Mouse (Mus musculus) liver, embryonic 12.5 days (tissue): Measurements from ENCODE around the gene Galnt12. TPM values are rescaled to one million over a fixed set of nuclear protein-coding genes. Genes with fewer than 3 reads are reported as not detected.

Experiments
- ATAC-seq: fragments of 200-750 bp; cut with Nextera tagmentation; 2 replicates; pipeline ENCODE4 v1.8.0; 2017; ENCODE audit warnings: moderate number of reproducible peaks, mild to moderate bottlenecking, moderate library complexity
- H3K27ac ChIP-seq: fragments of 300-500 bp; sonication (generic); 2 replicates; pipeline ENCODE4 v1.5.1; 2016; ENCODE audit warnings: mild to moderate bottlenecking
- H3K27me3 ChIP-seq: fragments of 300-500 bp; sonication (generic); replicated peaks from 2 replicates; pipeline ENCODE4 v1.6.1; 2016; ENCODE audit warnings: mild to moderate bottlenecking, moderate library complexity
- H3K36me3 ChIP-seq: fragments of 300-500 bp; sonication (generic); 2 replicates; pipeline ENCODE4 v1.6.1; 2016; ENCODE audit warnings: mild to moderate bottlenecking, moderate library complexity
- H3K4me1 ChIP-seq: fragments of 300-500 bp; sonication (generic); 2 replicates; pipeline ENCODE4 v1.6.1; 2016
- H3K4me2 ChIP-seq: fragments of 300-500 bp; sonication (generic); 2 replicates; pipeline ENCODE4 v1.6.1; 2016; ENCODE audit warnings: mild to moderate bottlenecking, moderate library complexity
- H3K4me3 ChIP-seq: fragments of 300-500 bp; sonication (generic); 2 replicates; pipeline ENCODE4 v1.5.1; 2016; ENCODE audit warnings: mild to moderate bottlenecking, moderate library complexity
- H3K9ac ChIP-seq: fragments of 300-500 bp; sonication (generic); 2 replicates; pipeline ENCODE4 v1.6.1; 2016; ENCODE audit warnings: mild to moderate bottlenecking, moderate library complexity
- H3K9me3 ChIP-seq: fragments of 300-500 bp; sonication (generic); replicated peaks from 2 replicates; pipeline ENCODE4 v1.6.1; 2016; ENCODE audit warnings: mild to moderate bottlenecking, moderate library complexity
- WGBS: fragments of 180-500 bp; shearing (Covaris S2); methylation state at CpG from one replicate; pipeline ENCODE4 v1.1.7; 2016; ENCODE audit not compliant: insufficient replicate concordance; 5-methylcytosine and 5-hydroxymethylcytosine counted together
- polyA plus RNA-seq: library from polyadenylated mRNA; unstranded; fragments of >200 nt; fragmentation: Nextera tagmentation; extraction: Ambion mirVana; gene quantifications from 2 replicates; pipeline ENCODE4 v1.2.1, GENCODE M21; 2016

The Galnt12 gene
- polyA plus RNA-seq, 1 experiment from 2014 or later: 0.68 TPM

DNA sequence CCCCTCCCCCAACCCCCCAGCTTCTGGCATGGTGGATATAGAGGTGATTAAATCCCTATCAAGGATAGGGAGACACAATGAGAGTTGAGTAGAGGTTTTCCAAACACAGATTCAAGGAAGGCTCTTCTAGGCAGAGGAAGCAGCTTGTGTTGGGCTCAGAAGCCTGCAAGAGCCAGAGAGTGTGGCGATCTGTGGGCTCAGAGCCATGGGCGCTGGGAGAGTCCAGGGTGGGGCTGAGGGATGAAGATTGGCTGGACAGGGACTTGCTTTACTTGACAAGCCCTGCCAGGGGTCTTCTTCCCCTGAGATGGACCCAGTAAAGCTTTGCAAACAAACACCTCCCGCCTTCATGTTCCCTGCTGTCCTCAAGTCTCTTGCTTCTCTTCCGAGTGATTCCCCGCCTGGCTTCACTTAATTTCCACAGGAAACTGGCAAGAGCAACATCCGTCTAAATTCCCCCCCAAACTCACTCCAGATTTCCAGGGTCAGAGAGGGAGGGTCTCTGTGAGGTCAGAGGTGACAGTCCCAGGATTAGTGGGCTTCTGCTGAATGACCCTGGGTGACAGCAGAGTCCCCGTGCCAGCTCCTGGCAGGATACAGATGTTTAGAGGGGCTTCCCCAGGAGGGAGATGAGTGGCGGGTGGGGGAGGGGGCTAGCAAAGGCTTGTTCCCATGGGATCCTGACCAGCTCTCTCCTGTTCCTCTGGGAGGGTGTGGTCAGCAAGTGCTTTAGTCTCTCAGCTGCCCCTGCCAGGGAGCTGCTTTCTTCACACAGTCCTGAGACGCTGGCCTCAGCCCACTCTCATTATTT, 47.5 kb downstream of the Galnt12 start:
- Histone ChIP-seq H3K27ac (no peak overlapping the region), H3K36me3 (no peaks in the 10 kb centered on the region), H3K27me3 (0 out of 2 replicates have a peak, but pooled peaks cover 8% of the 10 kb centered on the region), H3K4me1 (no peaks in the 10 kb centered on the region), H3K9me3 (no peaks in the 10 kb centered on the region), H3K4me2 (no peak overlapping the region), H3K4me3 (no peak overlapping the region), H3K9ac (no peak overlapping the region)
- no peak for ATAC-seq
- 31% methylated on average over 9 of the region's 9 CpGs for WGBS

GRCm38 (mm10) chr4:47140301-47140700, 48.6 kb downstream of the Galnt12 start:
- 56% methylated on average over 3 of the region's 3 CpGs for WGBS
- no peak for ATAC-seq

DNA sequence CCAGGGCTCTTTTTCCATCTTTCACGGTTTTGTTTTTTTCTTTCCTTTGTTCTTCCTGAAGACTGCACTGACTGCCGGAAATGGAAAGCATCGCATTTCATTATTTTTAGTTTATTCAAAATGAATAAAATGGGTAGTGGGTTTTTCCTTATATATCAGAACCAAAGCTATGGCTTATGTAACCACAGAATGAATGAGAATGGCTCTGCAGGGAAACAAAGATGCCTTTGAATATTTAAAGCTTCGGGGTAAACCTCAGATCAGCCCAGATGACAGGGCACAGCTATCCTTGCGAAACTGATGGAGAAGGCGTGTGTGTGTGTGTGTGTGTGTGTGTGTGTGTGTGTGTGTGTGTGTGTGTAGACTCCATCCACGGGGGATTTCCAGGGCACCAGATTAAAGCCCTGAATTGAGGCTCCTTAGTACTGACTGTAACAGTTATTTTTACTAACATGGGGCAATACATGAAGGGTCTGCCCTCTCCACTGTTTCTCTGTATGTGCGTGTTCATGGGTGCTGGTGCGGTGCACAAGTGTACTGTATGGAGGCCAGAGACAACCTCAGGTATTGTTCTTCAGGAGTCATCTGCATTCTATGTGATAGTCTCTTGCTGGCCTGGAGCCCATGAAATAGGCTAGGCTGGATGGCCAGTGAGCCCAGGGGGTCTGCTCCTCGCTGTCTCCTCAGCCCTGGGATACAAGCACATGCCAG, 49.9 kb downstream of the Galnt12 start:
- 65% methylated on average over 10 of the region's 10 CpGs for WGBS
- ATAC-seq: no peak
- H3K4me2 ChIP-seq: no peak overlapping the region
- H3K4me1 ChIP-seq: no peaks in the 10 kb centered on the region
- no peaks in the 10 kb centered on the region for H3K36me3 ChIP-seq
- H3K9ac ChIP-seq: no peak overlapping the region
- no peak overlapping the region for H3K27ac ChIP-seq
- 0 out of 2 replicates have a peak, but pooled peaks cover 8% of the 10 kb centered on the region for H3K27me3 ChIP-seq
- H3K4me3 ChIP-seq: no peak overlapping the region
- H3K9me3 ChIP-seq: no peaks in the 10 kb centered on the region

More at GRCm38 (mm10) chr4:47140301-47140700, 48.6 kb downstream of the Galnt12 start:
- Histone ChIP-seq H3K9me3 (no peaks in the 10 kb centered on the region), H3K36me3 (no peaks in the 10 kb centered on the region), H3K27me3 (0 out of 2 replicates have a peak, but pooled peaks cover 8% of the 10 kb centered on the region), H3K4me3 (no peak overlapping the region), H3K9ac (no peak overlapping the region), H3K27ac (no peak overlapping the region), H3K4me2 (no peak overlapping the region), H3K4me1 (no peaks in the 10 kb centered on the region)

DNA sequence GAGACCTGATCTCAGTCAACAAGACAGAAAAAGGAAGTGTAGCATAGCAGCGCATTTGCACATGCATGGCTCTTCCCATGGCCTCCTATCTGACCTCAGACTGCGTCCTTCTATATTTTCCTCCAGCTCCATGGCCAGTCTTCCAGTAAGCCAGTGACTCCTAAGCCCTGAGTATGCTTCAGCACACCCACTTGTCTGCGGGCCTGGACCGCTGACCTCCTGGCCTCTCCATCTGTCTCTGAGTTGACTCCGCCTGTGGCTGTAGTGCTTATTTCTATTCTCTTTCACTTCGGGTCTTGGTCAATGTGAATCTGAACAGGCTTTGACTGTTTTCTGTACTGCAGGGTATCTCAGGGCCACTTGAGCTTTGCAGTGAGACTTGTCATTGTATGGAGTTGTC, 52.1 kb downstream of the Galnt12 start:
- Histone ChIP-seq H3K4me1 (no peaks in the 10 kb centered on the region), H3K4me2 (no peak overlapping the region), H3K4me3 (no peak overlapping the region), H3K36me3 (no peaks in the 10 kb centered on the region), H3K9me3 (no peaks in the 10 kb centered on the region), H3K9ac (no peak overlapping the region), H3K27ac (no peak overlapping the region), H3K27me3 (0 out of 2 replicates have a peak, but pooled peaks cover 8% of the 10 kb centered on the region)
- ATAC-seq: no peak
- WGBS: 70% methylated on average over 6 of the region's 6 CpGs

DNA sequence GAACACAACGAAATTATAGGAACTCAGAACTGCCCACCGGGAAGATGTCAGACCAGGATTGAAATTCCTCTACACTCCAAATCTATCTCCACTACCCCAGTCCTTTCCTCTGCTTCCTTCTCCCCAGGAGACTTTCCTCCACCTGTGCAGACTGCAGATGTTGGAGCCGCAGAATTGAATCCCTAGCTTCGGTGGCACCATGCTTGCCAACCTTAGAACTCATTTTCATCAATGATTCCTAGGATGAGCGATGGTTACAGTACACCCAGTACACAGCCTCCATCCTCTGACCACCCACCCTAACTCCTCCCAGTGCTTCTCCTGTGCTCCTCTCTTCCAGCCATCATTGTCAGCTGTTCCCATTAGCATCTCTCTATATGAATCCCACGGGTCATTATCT, 53.6 kb downstream of the Galnt12 start:
- Histone ChIP-seq H3K4me3 (no peak overlapping the region), H3K36me3 (no peaks in the 10 kb centered on the region), H3K27ac (no peak overlapping the region), H3K27me3 (no peaks in the 10 kb centered on the region), H3K9ac (no peak overlapping the region), H3K4me1 (no peaks in the 10 kb centered on the region), H3K4me2 (no peak overlapping the region), H3K9me3 (no peaks in the 10 kb centered on the region)
- no peak for ATAC-seq
- 62% methylated on average over 6 of the region's 6 CpGs for WGBS

DNA sequence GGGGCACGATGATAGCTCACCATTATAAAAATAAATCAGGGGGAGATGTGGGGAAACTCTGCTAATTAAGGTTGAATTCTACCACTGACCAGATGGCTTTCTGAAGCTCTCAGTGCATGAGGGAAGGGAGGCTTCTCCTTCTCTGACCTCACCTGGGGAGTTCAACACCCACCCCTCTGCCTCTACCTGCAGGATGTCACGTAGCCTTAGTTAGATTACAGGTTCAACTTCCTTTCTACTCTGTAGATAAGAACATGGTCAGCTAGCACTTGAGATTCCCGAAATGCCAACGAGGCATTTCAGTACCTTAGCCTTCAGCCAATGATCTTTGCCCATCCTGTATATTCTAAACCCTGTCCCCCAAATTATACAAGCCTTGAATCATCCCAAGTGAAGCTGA, 54.9 kb downstream of the Galnt12 start:
- no peaks in the 10 kb centered on the region for H3K36me3 ChIP-seq
- no peak overlapping the region for H3K27ac ChIP-seq
- 43% methylated on average over 4 of the region's 4 CpGs for WGBS
- H3K4me1 ChIP-seq: no peaks in the 10 kb centered on the region
- ATAC-seq: no peak
- no peak overlapping the region for H3K4me3 ChIP-seq
- H3K4me2 ChIP-seq: no peak overlapping the region
- H3K9ac ChIP-seq: no peak overlapping the region
- no peaks in the 10 kb centered on the region for H3K27me3 ChIP-seq
- no peaks in the 10 kb centered on the region for H3K9me3 ChIP-seq

GRCm38 (mm10) chr4:47149963-47150362, 58.3 kb downstream of the Galnt12 start:
- no peaks in the 10 kb centered on the region for H3K36me3 ChIP-seq
- no peak overlapping the region for H3K27ac ChIP-seq
- no peaks in the 10 kb centered on the region for H3K9me3 ChIP-seq
- no peak overlapping the region for H3K4me2 ChIP-seq
- H3K27me3 ChIP-seq: no peaks in the 10 kb centered on the region
- H3K9ac ChIP-seq: no peak overlapping the region
- no peak for ATAC-seq
- 17% methylated on average over 3 of the region's 3 CpGs for WGBS
- H3K4me3 ChIP-seq: no peak overlapping the region
- H3K4me1 ChIP-seq: no peaks in the 10 kb centered on the region

GRCm38 (mm10) chr4:47150806-47151205, 59.1 kb downstream of the Galnt12 start:
- Histone ChIP-seq H3K4me2 (no peak overlapping the region), H3K9ac (no peak overlapping the region), H3K36me3 (no peaks in the 10 kb centered on the region), H3K27me3 (no peaks in the 10 kb centered on the region), H3K4me1 (no peaks in the 10 kb centered on the region), H3K27ac (no peak overlapping the region), H3K4me3 (no peak overlapping the region), H3K9me3 (no peaks in the 10 kb centered on the region)
- 79% methylated on average over 3 of the region's 3 CpGs for WGBS
- ATAC-seq: no peak

GRCm38 (mm10) chr4:47151553-47152183, 60.0 kb downstream of the Galnt12 start:
- no peak for ATAC-seq
- Histone ChIP-seq H3K4me1 (no peaks in the 10 kb centered on the region), H3K27ac (no peak overlapping the region), H3K36me3 (no peaks in the 10 kb centered on the region), H3K27me3 (no peaks in the 10 kb centered on the region), H3K4me3 (no peak overlapping the region), H3K9ac (no peak overlapping the region), H3K9me3 (no peaks in the 10 kb centered on the region), H3K4me2 (no peak overlapping the region)
- WGBS: 56% methylated on average over 8 of the region's 8 CpGs

DNA sequence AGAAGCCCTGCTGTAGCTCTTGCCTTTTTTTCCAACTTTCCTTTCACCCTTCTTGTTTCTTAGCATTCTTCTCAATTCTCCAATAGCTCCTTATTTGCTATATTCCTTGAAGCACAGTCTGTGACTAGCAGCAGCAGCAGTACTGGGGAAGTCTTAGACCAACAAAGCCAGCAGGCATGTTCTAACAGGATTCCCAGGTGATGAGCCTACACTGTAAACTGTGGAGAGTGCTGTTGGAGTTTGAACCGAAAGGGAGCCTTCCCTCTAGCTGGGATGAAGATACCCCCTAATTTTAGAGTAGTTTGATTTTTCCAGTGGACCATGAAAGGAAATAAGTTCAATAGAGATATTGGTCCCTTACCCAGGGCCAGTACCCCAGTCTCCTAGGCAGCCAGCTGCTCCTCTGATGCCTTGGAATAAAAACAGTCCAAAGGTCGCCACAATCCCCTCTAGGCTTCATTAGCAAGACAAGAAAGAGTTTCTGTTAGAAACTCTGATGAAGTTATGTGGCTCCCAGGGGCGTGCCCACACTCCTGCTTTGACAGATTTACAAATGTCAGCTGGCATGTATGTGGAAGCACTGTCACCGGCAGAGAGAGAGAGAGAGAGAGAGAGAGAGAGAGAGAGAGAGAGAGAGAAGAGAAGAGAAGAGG, 69.5 kb downstream of the Galnt12 start:
- H3K9ac ChIP-seq: no peak overlapping the region
- ATAC-seq: no peak
- H3K27ac ChIP-seq: no peak overlapping the region
- no peaks in the 10 kb centered on the region for H3K27me3 ChIP-seq
- no peaks in the 10 kb centered on the region for H3K4me1 ChIP-seq
- no peak overlapping the region for H3K4me3 ChIP-seq
- H3K4me2 ChIP-seq: no peak overlapping the region
- no peaks in the 10 kb centered on the region for H3K36me3 ChIP-seq
- 20% methylated on average over 4 of the region's 4 CpGs for WGBS
- no peaks in the 10 kb centered on the region for H3K9me3 ChIP-seq

GRCm38 (mm10) chr4:47161756-47162587, 70.3 kb downstream of the Galnt12 start:
- WGBS: 64% methylated on average over 12 of the region's 12 CpGs
- Histone ChIP-seq H3K27ac (no peak overlapping the region), H3K9me3 (no peaks in the 10 kb centered on the region), H3K9ac (no peak overlapping the region), H3K4me1 (no peaks in the 10 kb centered on the region), H3K36me3 (no peaks in the 10 kb centered on the region), H3K4me2 (no peak overlapping the region), H3K27me3 (no peaks in the 10 kb centered on the region), H3K4me3 (no peak overlapping the region)
- no peak for ATAC-seq
